Mouse (Mus musculus) lung, postnatal 36 days (tissue): ENCODE data around the gene Rara.

Source experiments
- DNase-seq: peaks from one replicate; pipeline ENCODE4 v3.0.0; 2022; ENCODE audit warnings: mixed read lengths

Rara gene

GRCm38 (mm10) chr11:98939084-98939952, 11.7 kb downstream of the Rara start:
- DNase-seq = peak; percentile 54

- DNase-seq = peak; percentile 59
These were observed 12.5 kb downstream of the Rara start for GRCm38 (mm10) chr11:98939953-98940641.

GRCm38 (mm10) chr11:98940776-98941175, 13.2 kb downstream of the Rara start:
- no peak for DNase-seq

DNA sequence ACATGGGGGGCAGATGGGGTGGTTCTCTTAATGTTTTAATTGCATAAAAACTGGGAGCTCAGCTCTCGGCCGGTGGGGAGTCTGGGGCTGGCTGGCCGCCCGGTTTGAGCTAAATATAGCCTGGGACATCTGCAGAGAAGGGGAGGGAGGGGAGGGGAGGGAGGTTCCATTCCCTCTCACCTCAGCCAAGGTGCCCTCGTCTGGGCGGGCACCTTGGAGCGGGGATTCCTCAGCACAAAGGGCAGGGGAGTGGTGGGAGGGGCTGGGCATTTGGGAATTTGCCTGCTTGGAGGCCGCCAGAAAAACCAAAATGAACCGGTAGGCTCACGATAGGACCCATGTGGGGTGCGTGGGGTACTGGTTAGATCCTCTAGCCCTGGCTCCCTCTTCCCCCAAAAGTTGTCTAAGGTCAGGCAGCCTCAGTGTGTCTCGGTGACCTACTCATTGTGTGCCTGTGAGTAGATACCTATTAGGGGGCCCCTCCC, 13.8 kb downstream of the Rara start:
- peak; percentile 78 for DNase-seq

DNA sequence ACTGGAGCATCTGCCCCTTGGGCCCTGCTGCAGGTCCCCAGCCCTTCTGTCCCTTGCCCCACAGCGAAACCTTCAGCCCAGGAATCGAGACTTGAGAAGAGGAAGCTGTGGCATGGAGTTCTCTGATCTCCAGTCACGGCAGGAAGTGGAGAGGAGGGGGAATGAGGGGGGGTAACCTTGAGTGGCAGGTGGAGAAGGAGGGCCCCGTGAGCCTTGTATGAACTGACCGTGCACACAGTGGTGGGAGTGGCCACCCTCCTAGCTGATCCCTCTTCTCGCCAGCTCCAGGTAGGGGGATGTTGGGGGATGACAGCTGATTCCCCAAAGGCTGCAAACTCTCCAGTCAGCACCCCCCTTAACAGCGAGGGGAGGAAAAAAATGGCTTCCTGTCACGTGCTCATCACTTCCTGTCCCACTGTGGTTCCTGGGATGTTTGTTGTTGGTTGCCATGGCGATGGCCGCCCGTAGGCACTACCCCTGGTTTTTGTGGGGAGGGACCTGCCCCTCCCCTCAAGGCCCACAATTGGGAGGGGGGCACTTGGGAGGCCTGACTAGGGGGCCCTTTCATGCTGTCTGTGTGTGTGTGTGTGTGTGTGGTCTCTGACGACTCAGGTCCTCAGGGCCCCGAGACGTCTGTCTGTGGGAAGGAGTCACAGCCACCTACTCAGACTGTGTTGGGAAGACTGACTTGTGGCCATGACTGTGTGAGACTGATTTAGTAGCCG, 14.4 kb downstream of the Rara start:
- DNase-seq = peak; percentile 96

DNA sequence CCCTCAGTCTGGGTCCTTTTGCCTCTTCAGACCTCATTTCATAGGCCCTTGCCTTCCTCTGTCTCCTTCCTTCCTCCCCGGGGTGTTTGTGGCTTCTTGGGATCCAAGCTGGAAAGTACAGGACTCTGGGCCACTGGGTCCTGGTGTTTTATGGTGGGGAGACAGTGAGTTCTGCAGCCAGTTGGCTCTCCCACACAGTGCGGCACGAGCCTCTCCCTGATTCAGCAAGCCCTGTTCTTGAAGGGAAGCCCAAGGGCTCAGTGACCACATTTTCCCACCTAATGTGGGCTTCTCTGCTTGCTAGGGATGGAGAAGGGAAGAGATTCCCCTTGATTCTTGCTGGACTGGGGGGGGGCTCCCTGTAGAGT, 14.9 kb downstream of the Rara start:
- no peak for DNase-seq

DNA sequence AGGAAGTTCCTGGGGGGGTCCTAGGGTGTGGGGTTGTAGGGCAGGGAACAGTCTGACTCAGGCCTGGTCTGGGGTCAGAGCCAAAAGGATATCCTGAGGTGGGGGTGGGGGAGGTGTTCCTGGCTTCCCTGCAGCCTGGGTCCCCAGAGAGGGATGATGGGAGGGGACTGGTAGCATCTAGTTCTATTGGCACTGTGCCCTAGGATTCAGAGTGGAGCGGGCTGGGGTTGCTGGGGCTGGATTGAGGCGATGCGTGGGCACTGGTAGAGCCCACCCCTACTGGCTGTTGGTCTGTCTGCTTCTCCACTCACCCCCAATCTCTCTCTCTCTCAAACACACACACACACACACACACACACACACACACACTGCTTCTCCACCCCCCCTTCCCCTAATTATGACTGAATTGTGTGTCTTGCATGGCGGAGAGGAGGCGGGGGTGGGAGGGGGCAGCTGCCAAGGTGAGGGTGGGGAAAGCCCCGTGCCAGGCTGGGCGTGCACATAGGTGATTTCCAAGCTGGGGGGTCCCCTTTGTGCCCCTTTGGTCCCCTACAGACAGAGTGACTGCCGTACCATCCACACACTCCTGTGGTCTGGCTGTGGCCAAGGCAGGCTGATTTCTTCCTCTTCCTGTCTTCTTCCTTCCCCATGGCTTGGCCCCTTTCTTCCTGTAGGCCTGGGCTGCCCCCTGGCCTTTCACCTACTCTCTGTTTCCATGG, 15.5 kb downstream of the Rara start:
- DNase-seq = peak; percentile 88

GRCm38 (mm10) chr11:98943741-98944461, 16.3 kb downstream of the Rara start:
- peak; percentile 80 for DNase-seq

GRCm38 (mm10) chr11:98944897-98945604, 17.4 kb downstream of the Rara start:
- no peak for DNase-seq

DNA sequence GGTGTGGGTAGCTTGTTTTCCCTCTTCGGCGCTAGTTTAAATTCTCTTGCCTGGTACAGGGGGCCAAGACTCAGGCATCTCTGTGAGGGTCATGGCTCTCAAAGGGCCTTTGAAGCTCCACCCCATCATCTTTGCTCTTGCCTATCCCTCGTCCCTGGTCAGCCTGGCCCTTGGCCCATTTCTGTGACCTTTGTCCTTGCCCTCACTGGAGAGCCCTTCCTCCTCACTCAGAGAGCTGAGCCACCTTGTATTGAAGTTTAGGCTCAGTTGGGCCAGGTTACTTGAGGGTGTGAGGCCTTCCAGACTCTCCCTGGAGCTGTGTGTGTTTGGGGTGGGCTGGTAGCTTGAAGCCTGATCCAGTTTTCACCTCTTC, 18.0 kb downstream of the Rara start:
- DNase-seq = peak; percentile 70

GRCm38 (mm10) chr11:98947969-98948569, 20.5 kb downstream of the Rara start:
- no peak for DNase-seq

GRCm38 (mm10) chr11:98949242-98949957, 21.8 kb downstream of the Rara start:
- DNase-seq = no peak

GRCm38 (mm10) chr11:98949958-98950460, 22.4 kb downstream of the Rara start:
- no peak for DNase-seq

GRCm38 (mm10) chr11:98950484-98950883, 22.9 kb downstream of the Rara start:
- DNase-seq = no peak

DNA sequence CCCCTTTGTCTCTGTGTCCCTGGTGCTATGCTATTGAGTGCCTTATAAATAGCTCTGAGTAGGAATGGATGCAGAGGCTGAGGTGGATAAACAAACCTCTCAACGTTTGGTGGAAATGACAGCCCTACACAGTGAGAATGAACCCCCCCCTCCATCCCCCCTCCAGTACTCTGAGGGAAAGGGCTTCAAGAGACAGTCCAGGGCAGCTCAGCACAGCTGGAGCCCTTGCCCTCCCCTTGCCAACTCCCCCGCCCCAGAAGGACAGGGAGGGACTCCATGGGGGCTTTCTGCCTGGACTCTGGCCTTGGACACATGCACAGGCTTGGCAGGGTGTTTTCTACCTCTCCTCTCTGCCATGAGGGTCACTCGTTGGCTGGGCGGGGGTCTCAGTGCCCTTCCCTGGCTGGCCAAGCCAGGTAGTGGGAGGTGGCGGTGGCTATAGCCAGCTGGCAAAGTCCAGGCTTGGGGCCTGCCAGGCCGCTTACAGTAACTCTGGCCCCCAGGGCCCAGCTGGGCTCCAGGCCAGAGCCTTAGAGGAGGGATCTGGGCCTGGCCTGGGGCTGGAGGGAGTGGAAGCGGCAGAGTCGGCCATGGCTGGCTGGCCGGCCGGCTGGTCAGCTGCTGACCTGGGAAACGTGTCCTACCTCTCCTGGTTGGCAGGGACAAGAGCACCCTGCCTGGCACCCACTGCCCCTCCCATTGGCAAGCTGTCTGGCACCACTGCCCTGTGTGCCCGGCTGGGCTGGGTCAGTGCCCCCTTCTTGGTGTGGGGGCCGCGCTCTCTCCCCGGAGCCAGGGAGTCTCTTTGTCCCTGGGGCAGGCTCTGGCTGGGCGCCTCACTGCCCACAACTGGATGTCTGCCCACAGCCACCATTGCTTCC, 23.6 kb downstream of the Rara start:
- peak; percentile 84 for DNase-seq

DNA sequence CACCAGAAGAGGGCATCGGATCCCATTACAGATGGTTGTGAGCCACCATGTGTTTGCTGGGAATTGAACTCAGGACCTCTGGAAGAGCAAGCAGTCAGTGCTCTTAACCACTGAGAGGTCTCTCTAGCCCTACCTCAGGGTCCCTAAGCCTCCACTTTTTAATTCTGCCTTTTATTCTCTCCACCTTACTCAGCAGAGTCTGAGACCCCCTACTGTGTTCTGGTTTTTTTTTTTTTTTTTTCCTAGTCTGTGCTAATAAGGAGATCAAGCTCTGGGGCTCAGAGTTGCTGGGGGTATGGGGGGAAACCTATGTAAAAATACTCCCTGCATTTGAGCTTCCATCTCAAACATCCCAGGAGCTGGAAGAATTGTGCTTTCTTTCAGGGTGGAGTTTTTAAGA, 24.5 kb downstream of the Rara start:
- DNase-seq = no peak

DNA sequence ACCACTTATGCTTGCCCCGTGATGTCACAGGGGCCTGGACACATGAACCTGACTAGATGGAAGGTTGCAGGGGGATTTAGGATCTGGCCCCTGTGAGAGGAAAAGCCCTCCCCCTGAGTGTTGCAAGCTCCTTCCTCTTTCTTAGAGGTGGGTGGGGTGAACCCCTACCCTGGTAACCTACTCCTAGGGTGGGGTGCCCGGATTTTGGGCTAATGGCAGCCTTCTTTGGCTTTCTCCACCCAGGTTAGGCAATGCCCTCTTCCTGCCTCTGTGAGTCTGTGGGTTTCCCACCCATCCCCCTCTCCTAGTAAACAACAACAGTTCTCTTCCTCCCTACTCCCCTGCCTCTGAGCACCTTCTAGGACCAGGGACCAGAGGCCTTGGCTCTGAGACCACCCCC, 25.1 kb downstream of the Rara start:
- peak; percentile 72 for DNase-seq

DNA sequence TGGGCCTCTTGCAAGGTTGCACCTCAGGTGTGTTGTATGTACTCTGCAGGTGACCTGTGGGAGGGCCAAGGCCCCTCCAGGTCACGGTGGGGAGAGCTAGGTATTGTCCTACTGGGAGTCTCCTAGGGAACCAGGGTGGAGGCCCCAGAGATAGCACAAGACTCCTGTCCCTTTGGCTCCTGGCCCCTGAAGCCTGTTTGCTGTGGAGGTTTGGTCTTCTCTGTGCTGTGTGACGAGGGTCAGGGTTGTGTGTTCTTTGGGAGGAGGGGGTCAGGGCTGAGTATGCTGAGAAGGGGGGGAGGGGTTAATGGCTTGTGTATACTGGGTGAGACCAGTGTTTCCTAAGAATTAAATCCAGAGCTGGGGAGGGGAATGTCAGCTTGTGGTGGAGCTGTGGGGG, 25.7 kb downstream of the Rara start:
- DNase-seq = no peak

DNA sequence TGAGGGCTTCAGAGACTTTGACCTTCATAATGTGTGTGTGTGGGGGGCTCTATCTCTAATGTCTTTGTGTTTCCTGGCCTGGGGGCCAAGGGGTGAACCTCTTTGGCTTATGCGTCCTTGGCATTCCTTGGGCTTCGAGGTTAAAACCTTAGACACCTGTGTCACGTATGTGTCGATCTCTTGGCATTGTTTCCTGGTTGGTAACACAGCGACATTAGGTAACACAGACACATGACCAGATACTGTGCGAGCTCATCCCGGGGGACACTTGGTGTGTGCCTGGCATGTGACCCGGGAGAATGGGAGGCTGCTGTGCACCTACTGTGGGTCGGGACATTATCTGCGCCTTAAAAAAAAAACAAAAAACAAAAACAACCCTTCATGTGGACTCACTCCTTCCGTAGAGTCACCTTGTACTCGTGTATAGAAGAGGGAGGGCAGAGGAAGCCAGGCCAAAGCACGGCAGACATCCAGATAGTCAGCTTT, 26.3 kb downstream of the Rara start:
- DNase-seq = no peak
